Mouse (Mus musculus) liver, embryonic 13.5 days (tissue): ENCODE results near the gene Snx10. TPM values are rescaled to one million over a fixed set of nuclear protein-coding genes. Genes with fewer than 3 reads are reported as not detected.

Source experiments
- ATAC-seq: fragments of 200-750 bp; cut with Nextera tagmentation; 2 replicates; pipeline ENCODE4 v1.8.0; 2017; ENCODE audit warnings: low read depth, mild to moderate bottlenecking, moderate number of reproducible peaks, moderate library complexity
- DNase-seq: peaks from one replicate; pipeline ENCODE4 v3.0.0; 2022
- H3K27ac ChIP-seq: fragments of 300-500 bp; sonication (generic); 2 replicates; pipeline ENCODE4 v1.5.1; 2015; ENCODE audit warnings: moderate library complexity, mild to moderate bottlenecking, inconsistent platforms
- H3K27me3 ChIP-seq: fragments of 300-500 bp; sonication (generic); 2 replicates; pipeline ENCODE4 v1.6.1; 2015; ENCODE audit warnings: mild to moderate bottlenecking, inconsistent platforms
- H3K36me3 ChIP-seq: fragments of 300-500 bp; sonication (generic); 2 replicates; pipeline ENCODE4 v1.6.1; 2015; ENCODE audit warnings: mild to moderate bottlenecking, inconsistent platforms
- H3K4me1 ChIP-seq: fragments of 300-500 bp; sonication (generic); replicated peaks from 2 replicates; pipeline ENCODE4 v1.6.1; 2015; ENCODE audit warnings: inconsistent platforms
- H3K4me2 ChIP-seq: fragments of 300-500 bp; sonication (generic); 2 replicates; pipeline ENCODE4 v1.6.1; 2015; ENCODE audit warnings: inconsistent platforms, mild to moderate bottlenecking, moderate library complexity
- H3K4me3 ChIP-seq: fragments of 300-500 bp; sonication (generic); replicated peaks from 2 replicates; pipeline ENCODE4 v1.5.1; 2015; ENCODE audit warnings: mild to moderate bottlenecking, inconsistent platforms
- H3K9ac ChIP-seq: fragments of 300-500 bp; sonication (generic); 2 replicates; pipeline ENCODE4 v1.6.1; 2015; ENCODE audit warnings: mild to moderate bottlenecking, inconsistent platforms
- H3K9me3 ChIP-seq: fragments of 300-500 bp; sonication (generic); replicated peaks from 2 replicates; pipeline ENCODE4 v1.6.1; 2016; ENCODE audit warnings: inconsistent platforms
- WGBS: fragments of 180-500 bp; shearing (Covaris S2); methylation state at CpG from one replicate; pipeline ENCODE4 v1.1.7; 2015; ENCODE audit not compliant: insufficient replicate concordance; 5-methylcytosine and 5-hydroxymethylcytosine counted together
- polyA plus RNA-seq: library from polyadenylated mRNA; unstranded; fragments of >200 nt; fragmentation: Nextera tagmentation; extraction: Ambion mirVana; gene quantifications from 2 replicates; pipeline ENCODE4 v1.2.1, GENCODE M21; 2015

The Snx10 gene
- polyA plus RNA-seq, 1 experiment from 2014 or later, result 5.0 TPM

GRCm38 (mm10) chr6:51535571-51535970 lies 11.9 kb downstream of the Snx10 start:
- H3K27ac ChIP-seq, result no peak overlapping the region
- H3K4me3 ChIP-seq, result no peak overlapping the region
- no peaks in the 10 kb centered on the region for H3K36me3 ChIP-seq
- no peak overlapping the region for H3K4me2 ChIP-seq
- peaks cover 15% of the 10 kb centered on the region for H3K4me1 ChIP-seq
- 73% methylated on average over 10 of the region's 10 CpGs for WGBS
- no peak for DNase-seq
- H3K9me3 ChIP-seq, result no peaks in the 10 kb centered on the region
- ATAC-seq, result no peak
- H3K9ac ChIP-seq, result no peak overlapping the region
- H3K27me3 ChIP-seq, result no peaks in the 10 kb centered on the region

DNA sequence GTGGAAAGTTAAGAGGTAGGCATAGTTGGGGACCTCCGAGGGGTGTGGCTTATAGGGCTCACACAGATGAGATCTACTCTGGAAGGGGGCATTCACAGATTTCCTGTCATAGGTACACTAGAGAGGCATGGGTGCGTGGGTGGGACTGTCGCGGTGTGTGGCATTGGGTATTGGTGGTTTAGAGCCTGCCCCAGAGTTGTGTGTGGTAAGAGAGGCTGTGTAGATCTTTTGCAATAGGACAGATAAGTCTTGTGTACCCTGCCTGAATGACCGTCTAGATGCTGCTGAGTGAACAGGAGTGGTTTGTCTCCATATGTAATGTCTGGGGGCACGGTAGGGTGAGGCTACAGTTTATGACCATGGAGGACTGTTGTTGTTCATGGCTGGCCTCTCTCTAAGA lies 16.8 kb downstream of the Snx10 start:
- H3K27me3 ChIP-seq, result no peaks in the 10 kb centered on the region
- no peaks in the 10 kb centered on the region for H3K36me3 ChIP-seq
- H3K4me3 ChIP-seq, result no peak overlapping the region
- no peaks in the 10 kb centered on the region for H3K9me3 ChIP-seq
- no peak overlapping the region for H3K9ac ChIP-seq
- H3K27ac ChIP-seq, result peak overlapping the region; percentile 41; the same call in 1 of the 2 replicates
- WGBS, result 54% methylated on average over 6 of the region's 6 CpGs
- H3K4me2 ChIP-seq, result no peak overlapping the region
- ATAC-seq (peak; percentile 52), DNase-seq (no peak)
- H3K4me1 ChIP-seq, result peaks cover 24% of the 10 kb centered on the region

DNA sequence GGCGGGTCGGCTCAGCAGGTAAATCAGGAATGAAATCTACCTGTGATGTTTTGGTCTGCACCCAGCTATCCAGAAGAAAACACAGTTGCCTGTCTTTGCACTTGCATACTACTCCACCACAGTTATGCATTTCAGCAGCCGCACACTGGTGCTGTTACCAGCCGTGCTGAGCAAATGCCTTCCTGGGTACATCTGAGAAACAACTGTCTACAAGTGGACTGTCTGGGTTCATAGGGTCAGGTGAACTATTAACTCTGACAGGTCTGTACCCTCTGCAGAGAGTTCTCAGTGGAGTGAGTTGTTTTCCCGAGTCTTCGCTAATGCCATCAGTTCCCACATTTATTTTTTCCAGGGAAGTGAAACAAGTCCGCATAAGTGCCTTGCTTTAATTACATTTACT lies 17.7 kb downstream of the Snx10 start:
- Histone ChIP-seq H3K9me3 (no peaks in the 10 kb centered on the region), H3K4me2 (no peak overlapping the region), H3K36me3 (no peaks in the 10 kb centered on the region), H3K27ac (peak overlapping the region; percentile 41), H3K9ac (no peak overlapping the region), H3K27me3 (no peaks in the 10 kb centered on the region), H3K4me1 (peaks cover 29% of the 10 kb centered on the region), H3K4me3 (no peak overlapping the region)
- 70% methylated on average over 7 of the region's 7 CpGs for WGBS
- ATAC-seq (peak; percentile 64), DNase-seq (no peak)

DNA sequence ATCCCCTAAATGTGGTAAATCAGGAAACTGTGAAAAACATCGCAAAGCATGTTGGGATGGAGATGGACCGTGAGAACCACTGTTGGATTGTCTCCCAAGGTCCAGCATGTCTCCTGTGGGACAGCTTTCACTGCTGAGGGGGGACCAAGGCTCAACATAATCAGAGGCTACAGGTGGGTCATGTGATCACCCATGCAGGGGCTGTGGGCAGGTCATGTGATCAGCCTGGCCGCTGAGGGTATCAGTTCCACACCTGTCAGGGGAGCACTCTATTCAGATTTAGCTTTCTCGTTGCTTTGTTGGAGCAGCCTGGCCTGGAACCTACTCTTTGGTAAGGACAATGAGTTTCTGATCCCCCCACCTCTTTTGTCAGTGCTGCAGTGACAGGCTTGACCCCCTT lies 18.4 kb downstream of the Snx10 start:
- Histone ChIP-seq H3K4me1 (peaks cover 30% of the 10 kb centered on the region), H3K27me3 (no peaks in the 10 kb centered on the region), H3K9ac (no peak overlapping the region), H3K4me2 (no peak overlapping the region), H3K9me3 (no peaks in the 10 kb centered on the region), H3K27ac (no peak overlapping the region), H3K36me3 (no peaks in the 10 kb centered on the region), H3K4me3 (no peak overlapping the region)
- 71% methylated on average over 4 of the region's 4 CpGs for WGBS
- DNase-seq (no peak), ATAC-seq (no peak)

GRCm38 (mm10) chr6:51543639-51544117 lies 20.0 kb downstream of the Snx10 start:
- Histone ChIP-seq H3K27me3 (no peaks in the 10 kb centered on the region), H3K9me3 (no peaks in the 10 kb centered on the region), H3K4me3 (no peak overlapping the region), H3K9ac (no peak overlapping the region), H3K4me2 (no peak overlapping the region), H3K27ac (no peak overlapping the region), H3K36me3 (no peaks in the 10 kb centered on the region), H3K4me1 (peaks cover 30% of the 10 kb centered on the region)
- ATAC-seq (no peak), DNase-seq (no peak)
- 74% methylated on average over 6 of the region's 6 CpGs for WGBS

- H3K27me3 ChIP-seq, result no peaks in the 10 kb centered on the region
- no peak overlapping the region for H3K4me3 ChIP-seq
- H3K4me2 ChIP-seq, result peak overlapping the region; percentile 19
- no peak for ATAC-seq
- DNase-seq, result no peak
- H3K9me3 ChIP-seq, result no peaks in the 10 kb centered on the region
- peaks cover 30% of the 10 kb centered on the region for H3K4me1 ChIP-seq
- H3K36me3 ChIP-seq, result no peaks in the 10 kb centered on the region
- no peak overlapping the region for H3K27ac ChIP-seq
- no peak overlapping the region for H3K9ac ChIP-seq
- 32% methylated on average over 7 of the region's 7 CpGs for WGBS
Measured at GRCm38 (mm10) chr6:51544118-51544681, 20.5 kb downstream of the Snx10 start.

DNA sequence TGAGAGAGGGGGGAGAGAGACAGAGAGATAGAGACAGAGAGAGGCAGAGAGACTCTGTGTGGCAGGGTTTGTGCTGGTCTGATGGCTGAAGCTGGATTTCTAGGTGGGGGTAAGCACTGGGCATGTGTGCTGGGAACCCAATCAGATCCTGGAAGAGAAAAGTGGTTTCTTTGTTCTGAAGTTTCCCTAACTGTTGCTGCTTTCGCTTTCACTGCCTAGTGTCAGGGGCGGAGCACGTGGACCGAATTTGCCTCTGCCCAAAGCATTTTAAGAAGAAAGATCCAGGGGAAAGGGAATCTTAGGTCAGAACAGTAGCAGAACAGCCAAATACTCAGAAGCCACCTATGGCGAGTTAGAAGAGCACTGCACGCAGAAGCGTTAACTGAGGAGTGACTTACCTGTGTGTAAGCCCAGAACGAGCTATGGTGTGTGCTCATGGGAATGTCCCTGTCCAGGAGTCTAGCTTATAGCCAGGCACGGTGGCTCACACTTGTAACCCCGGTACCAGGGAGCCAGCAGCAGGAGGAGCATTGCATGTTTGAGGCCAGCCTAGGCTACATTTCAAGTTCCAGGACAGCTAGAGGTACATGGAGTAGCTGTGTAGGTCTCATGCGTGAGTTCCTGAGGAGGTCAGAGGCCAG lies 21.6 kb downstream of the Snx10 start:
- H3K4me3 ChIP-seq, result no peak overlapping the region
- ATAC-seq (no peak), DNase-seq (no peak)
- peaks cover 30% of the 10 kb centered on the region for H3K4me1 ChIP-seq
- peak overlapping the region; percentile 19 for H3K4me2 ChIP-seq
- H3K27me3 ChIP-seq, result no peaks in the 10 kb centered on the region
- H3K9me3 ChIP-seq, result no peaks in the 10 kb centered on the region
- H3K27ac ChIP-seq, result no peak overlapping the region
- WGBS, result 65% methylated on average over 11 of the region's 11 CpGs
- H3K9ac ChIP-seq, result no peak overlapping the region
- no peaks in the 10 kb centered on the region for H3K36me3 ChIP-seq

GRCm38 (mm10) chr6:51546085-51546484 lies 22.4 kb downstream of the Snx10 start:
- Histone ChIP-seq H3K4me3 (no peak overlapping the region), H3K4me1 (peaks cover 26% of the 10 kb centered on the region), H3K9me3 (no peaks in the 10 kb centered on the region), H3K27ac (no peak overlapping the region), H3K36me3 (no peaks in the 10 kb centered on the region), H3K4me2 (no peak overlapping the region), H3K9ac (no peak overlapping the region), H3K27me3 (no peaks in the 10 kb centered on the region)
- no peak for ATAC-seq
- DNase-seq, result no peak
- WGBS, result 58% methylated on average over 2 of the region's 2 CpGs

- Histone ChIP-seq H3K9ac (no peak overlapping the region), H3K4me2 (no peak overlapping the region), H3K27me3 (no peaks in the 10 kb centered on the region), H3K36me3 (no peaks in the 10 kb centered on the region), H3K27ac (no peak overlapping the region), H3K9me3 (no peaks in the 10 kb centered on the region), H3K4me3 (no peak overlapping the region), H3K4me1 (peaks cover 30% of the 10 kb centered on the region)
- no peak for ATAC-seq
- 56% methylated on average over 5 of the region's 5 CpGs for WGBS
- no peak for DNase-seq
Measured at GRCm38 (mm10) chr6:51548757-51549156, 25.1 kb downstream of the Snx10 start.

GRCm38 (mm10) chr6:51551267-51551802 lies 27.6 kb downstream of the Snx10 start:
- Histone ChIP-seq H3K4me3 (no peak overlapping the region), H3K27ac (no peak overlapping the region), H3K4me2 (no peak overlapping the region), H3K9ac (no peak overlapping the region), H3K9me3 (no peaks in the 10 kb centered on the region), H3K36me3 (no peaks in the 10 kb centered on the region), H3K27me3 (no peaks in the 10 kb centered on the region), H3K4me1 (peaks cover 13% of the 10 kb centered on the region; the same call in 1 of the 2 replicates)
- WGBS, result 40% methylated on average over 10 of the region's 10 CpGs
- ATAC-seq (no peak), DNase-seq (no peak)

DNA sequence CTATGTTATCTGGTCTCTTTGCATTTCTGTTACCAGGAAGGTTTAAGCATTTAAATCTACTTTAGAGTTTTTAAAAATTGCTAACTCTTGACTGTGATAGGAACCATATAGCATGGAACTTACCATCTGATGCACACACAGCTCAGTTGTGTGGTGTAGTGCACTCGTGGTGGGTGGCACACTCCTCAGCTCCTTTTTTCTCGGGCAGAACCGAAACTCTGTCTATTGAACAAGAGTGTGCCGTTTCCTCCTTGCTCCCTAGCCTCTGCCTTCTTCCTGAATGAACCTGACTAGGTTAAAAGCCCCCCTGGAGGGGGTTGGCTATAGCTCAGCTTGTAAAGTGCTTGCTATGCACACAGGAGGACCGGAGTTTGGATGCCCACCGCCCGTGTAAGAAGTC lies 32.9 kb downstream of the Snx10 start:
- ATAC-seq (no peak), DNase-seq (no peak)
- no peaks in the 10 kb centered on the region for H3K36me3 ChIP-seq
- no peaks in the 10 kb centered on the region for H3K27me3 ChIP-seq
- no peak overlapping the region for H3K4me2 ChIP-seq
- no peaks in the 10 kb centered on the region for H3K9me3 ChIP-seq
- WGBS, result 70% methylated on average over 7 of the region's 7 CpGs
- H3K27ac ChIP-seq, result no peak overlapping the region
- no peak overlapping the region for H3K4me3 ChIP-seq
- H3K4me1 ChIP-seq, result peaks cover 5% of the 10 kb centered on the region; the same call in 1 of the 2 replicates
- no peak overlapping the region for H3K9ac ChIP-seq

DNA sequence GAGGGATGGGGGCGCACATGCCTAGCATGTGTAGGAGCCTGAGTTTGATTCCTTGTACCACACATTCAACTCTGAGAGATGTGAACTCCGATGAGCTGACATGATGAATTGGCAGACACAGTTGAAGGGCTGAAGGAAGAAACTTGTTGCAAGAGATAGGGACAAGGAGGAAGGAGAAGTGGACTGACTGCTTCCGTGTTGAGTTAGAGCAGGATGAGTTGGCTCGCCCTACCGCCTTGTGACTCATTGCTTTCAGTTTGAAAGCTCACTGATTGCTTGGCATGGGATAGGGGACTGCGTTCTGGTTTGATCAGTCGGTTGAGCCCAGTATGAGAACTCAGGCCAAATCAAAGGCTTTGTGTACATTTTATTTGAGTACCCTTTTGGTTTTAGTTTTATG lies 34.6 kb downstream of the Snx10 start:
- H3K4me2 ChIP-seq, result no peak overlapping the region
- 25% methylated on average over 7 of the region's 7 CpGs for WGBS
- no peak for DNase-seq
- H3K9me3 ChIP-seq, result no peaks in the 10 kb centered on the region
- no peaks in the 10 kb centered on the region for H3K36me3 ChIP-seq
- 0 out of 2 replicates have a peak, but pooled peaks cover 3% of the 10 kb centered on the region for H3K4me1 ChIP-seq
- no peaks in the 10 kb centered on the region for H3K27me3 ChIP-seq
- no peak overlapping the region for H3K9ac ChIP-seq
- ATAC-seq, result no peak
- no peak overlapping the region for H3K27ac ChIP-seq
- no peak overlapping the region for H3K4me3 ChIP-seq
